Mouse (Mus musculus) adrenal gland, adult 10 weeks (tissue): ENCODE results near the gene Tbc1d9. TPM values are rescaled to one million over a fixed set of nuclear protein-coding genes. Genes with fewer than 3 reads are reported as not detected.

Experiments
- polyA plus RNA-seq: library from polyadenylated mRNA; stranded (reverse); fragments of 350-450 nt; fragmentation: Illumina TruSeq; extraction: RNeasy Lipid Tissue Mini Kit (QIAGEN cat#74804); gene quantifications from one replicate; pipeline ENCODE4 v1.2.3, GENCODE M21; 2014; ENCODE audit warnings: low read depth, low replicate concordance

Gene Tbc1d9
- polyA plus RNA-seq, result 8.6 TPM

DNA sequence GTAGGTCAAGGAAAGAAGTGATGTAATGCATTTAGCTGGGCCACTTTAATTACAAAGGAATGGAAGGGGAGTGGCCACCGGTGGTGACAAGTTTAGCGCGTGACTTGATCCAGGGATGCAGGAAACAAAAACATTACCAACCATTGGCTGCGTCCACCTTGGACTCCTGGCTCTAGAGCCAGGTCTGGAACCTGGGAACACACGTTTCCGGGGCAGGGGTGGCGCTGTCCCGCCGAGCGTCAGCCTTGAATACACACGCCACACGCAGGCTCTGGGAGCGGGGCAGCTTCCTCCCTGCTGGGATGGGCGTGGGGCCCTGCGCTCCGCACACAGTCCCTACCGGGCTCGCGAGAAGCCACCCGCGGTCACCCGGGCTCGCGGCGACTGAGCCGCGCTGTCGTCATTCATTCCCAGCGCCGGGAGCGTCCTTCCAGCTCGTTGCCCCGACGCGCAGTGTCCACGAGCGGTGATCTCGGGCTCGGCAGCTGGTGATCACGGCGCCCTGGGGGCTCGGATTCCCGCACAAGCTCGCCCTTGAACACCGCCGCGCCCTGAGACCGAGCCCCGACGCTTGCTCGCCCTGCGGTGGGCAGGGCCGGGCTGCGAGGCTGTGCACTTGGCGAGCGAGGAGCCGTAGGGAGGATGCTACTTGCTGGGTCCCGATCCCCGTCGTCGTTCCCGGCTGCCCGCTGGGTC lies at the start of gene Tbc1d9:
TSS of gene Tbc1d9 (plus strand) at position 118 of the 696 bp plus-strand sequence.

DNA sequence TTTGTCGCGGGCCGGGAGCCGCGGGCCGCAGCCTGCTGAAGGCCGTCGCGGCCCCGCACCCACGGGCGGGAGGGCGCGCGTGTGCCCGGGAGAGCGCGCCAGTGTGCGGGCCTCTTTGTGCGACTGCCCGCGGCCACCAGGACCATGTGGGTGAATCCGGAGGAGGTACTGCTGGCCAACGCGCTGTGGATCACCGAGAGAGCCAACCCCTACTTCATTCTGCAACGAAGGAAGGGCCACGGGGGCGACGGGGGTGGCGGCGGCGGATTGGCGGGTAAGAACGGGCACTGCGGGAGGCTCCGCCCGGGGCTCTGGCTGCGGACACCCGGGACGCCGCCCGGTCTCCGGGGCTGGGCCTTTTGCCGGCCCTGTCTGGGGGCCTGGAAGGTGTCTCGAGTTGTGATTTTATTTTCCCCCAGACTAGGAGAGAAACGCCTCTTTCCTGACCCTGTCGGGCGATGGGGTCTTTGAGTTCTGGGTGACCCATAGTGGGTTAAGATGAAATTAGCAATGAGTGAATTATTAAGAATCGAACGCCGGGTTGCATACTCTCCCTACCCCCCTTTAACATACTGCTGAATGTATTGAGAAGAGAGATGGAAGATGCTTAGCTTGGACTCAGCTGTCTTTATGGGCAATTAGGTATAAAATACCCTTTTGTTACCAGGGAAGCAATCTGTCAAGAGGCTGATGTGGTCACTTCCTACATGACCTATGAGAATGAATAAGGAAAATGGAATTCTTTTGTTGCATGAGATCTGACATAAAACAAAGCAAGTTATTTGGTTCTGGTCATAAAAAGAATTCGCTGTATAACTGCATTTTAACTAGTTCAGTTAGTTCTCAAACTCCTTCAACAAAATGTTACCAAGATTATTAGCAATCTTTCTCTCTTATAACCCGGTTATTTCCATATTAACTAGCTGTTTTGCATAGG lies 1.0 kb downstream of the Tbc1d9 start, which contains the start of gene Gm10645:
TSS of gene Gm10645 (minus strand) at position 240 of the 937 bp plus-strand sequence.

GRCm38 (mm10) chr8:83290176-83290575 lies 125.0 kb downstream of the Tbc1d9 start, which contains the start of gene Ucp1:
Ucp1 (plus strand) TSS chr8:83290352.

Other genes starting within 250 kb of the Tbc1d9 start
- gene Gm10645, start 818 bp downstream of the Tbc1d9 start, polyA plus RNA-seq, result not detected
- 400 TPM for gene Ucp1, start 125.0 kb downstream of the Tbc1d9 start, polyA plus RNA-seq
- gene Elmod2, start 167.1 kb downstream of the Tbc1d9 start, polyA plus RNA-seq, result 52.7 TPM
- gene Mgat4d, start 183.1 kb downstream of the Tbc1d9 start, polyA plus RNA-seq, result not detected
- gene Clgn, start 224.5 kb downstream of the Tbc1d9 start, polyA plus RNA-seq, result 0.17 TPM